Mouse (Mus musculus) spleen, adult 2 months (tissue): ENCODE measurements around the gene Rab32. TPM values are rescaled to one million over a fixed set of nuclear protein-coding genes. Genes with fewer than 3 reads are reported as not detected.
"Not testable (repeated sequence)": the region's sequence is repeated elsewhere in the genome, so short reads cannot be mapped to it uniquely, and the experiment has no call there.

Experiments
- DNase-seq, 2 experiments: peaks; one replicate each; pipeline versions ENCODE4 v3.0.0 to v3.0.0-alpha.2; 2012 to 2021; ENCODE audit warnings: low spot score in 2 of 2, low read depth in 1 of 2
- H3K27ac ChIP-seq: fragments of 200-500 bp; 2 replicates; pipeline ENCODE4 v1.5.1; 2012; ENCODE audit warnings: low read length, inconsistent platforms; ENCODE audit not compliant: insufficient read depth
- H3K27me3 ChIP-seq: fragments of 200-500 bp; 2 replicates; pipeline ENCODE4 v1.6.1; 2012; ENCODE audit warnings: mild to moderate bottlenecking, moderate library complexity, low read length, inconsistent platforms; ENCODE audit not compliant: control insufficient read depth, insufficient read depth
- H3K36me3 ChIP-seq: fragments of 200-500 bp; 2 replicates; pipeline ENCODE4 v1.6.1; 2012; ENCODE audit warnings: mild to moderate bottlenecking, low read length, inconsistent platforms; ENCODE audit not compliant: control insufficient read depth, insufficient read depth
- H3K4me1 ChIP-seq: fragments of 200-500 bp; 2 replicates; pipeline ENCODE4 v1.6.1; 2011; ENCODE audit warnings: inconsistent platforms; ENCODE audit not compliant: control insufficient read depth, insufficient read depth, insufficient read length
- H3K4me3 ChIP-seq: fragments of 200-500 bp; 2 replicates; pipeline ENCODE4 v1.5.1; 2011; ENCODE audit warnings: mild to moderate bottlenecking, inconsistent platforms; ENCODE audit not compliant: insufficient read depth, insufficient read length; ENCODE audit errors: extremely low read depth
- CTCF ChIP-seq: fragments of 200-500 bp; IDR thresholded peaks from 2 replicates; pipeline ENCODE4 v1.5.1; 2011; ENCODE audit warnings: mild to moderate bottlenecking, inconsistent platforms; ENCODE audit not compliant: insufficient read depth, insufficient read length, insufficient replicate concordance; ENCODE audit errors: extremely low read depth
- POLR2A ChIP-seq: fragments of 200-500 bp; IDR thresholded peaks from 2 replicates; pipeline ENCODE4 v1.6.1; 2011; ENCODE audit warnings: low read depth, low read length, inconsistent platforms
- WGBS: fragments of 180-500 bp; shearing (Covaris S2); methylation state at CpG from one replicate; pipeline ENCODE4 v1.1.7; 2018; 5-methylcytosine and 5-hydroxymethylcytosine counted together
- polyA plus RNA-seq: library from polyadenylated mRNA; depleted of rRNA; stranded (reverse); fragments of >200 nt; gene quantifications from 2 replicates; pipeline ENCODE4 v1.2.3, GENCODE M21; 2012; rRNA removed

Rab32 gene
- 14.6 and 16.1 TPM in 2 replicates for polyA plus RNA-seq

- H3K27me3 ChIP-seq: no peaks in the 10 kb centered on the region
- DNase-seq: peak; percentile 44 to 86
- peak within 1 kb of the TSS; percentile 78 for H3K4me3 ChIP-seq
- H3K36me3 ChIP-seq: no peaks in the 10 kb centered on the region
- under 1% methylated on average over 51 of the region's 51 CpGs for WGBS
- peak; percentile 94 for TF ChIP-seq CTCF
- no peak for TF ChIP-seq POLR2A
- no peaks in the 10 kb centered on the region; the same call in 1 of the 2 replicates for H3K4me1 ChIP-seq
- peak within 1 kb of the TSS; percentile 79 for H3K27ac ChIP-seq
Observed at GRCm38 (mm10) chr10:10557570-10558336, at the start of gene Rab32. Gene Rab32 (minus strand): TSS chr10:10558265.

GRCm38 (mm10) chr10:10600771-10601170, 42.7 kb upstream of the Rab32 start:
- WGBS: 84% methylated on average over 3 of the region's 3 CpGs

GRCm38 (mm10) chr10:10597495-10597894, 39.4 kb upstream of the Rab32 start:
- not testable (repeated sequence) for H3K27ac ChIP-seq, H3K36me3 ChIP-seq, H3K4me3 ChIP-seq, H3K4me1 ChIP-seq, H3K27me3 ChIP-seq, DNase-seq
- 88% methylated on average over 2 of the region's 2 CpGs for WGBS

More at GRCm38 (mm10) chr10:10600771-10601170, 42.7 kb upstream of the Rab32 start:
- TF ChIP-seq POLR2A: no peak
- no peak for TF ChIP-seq CTCF
- no peak overlapping the region for H3K4me3 ChIP-seq
- H3K36me3 ChIP-seq: no peaks in the 10 kb centered on the region
- no peaks in the 10 kb centered on the region for H3K4me1 ChIP-seq
- no peak for DNase-seq
- H3K27ac ChIP-seq: no peak overlapping the region
- no peaks in the 10 kb centered on the region for H3K27me3 ChIP-seq

- Histone ChIP-seq H3K27me3 (no peaks in the 10 kb centered on the region; the same call in 1 of the 2 replicates), H3K4me1 (no peaks in the 10 kb centered on the region), H3K36me3 (no peaks in the 10 kb centered on the region), H3K27ac (no peak overlapping the region), H3K4me3 (no peak overlapping the region)
- DNase-seq: no peak
- 83% methylated on average over 3 of the region's 3 CpGs for WGBS
- no peak for TF ChIP-seq POLR2A
- no peak for TF ChIP-seq CTCF
Observed at GRCm38 (mm10) chr10:10580811-10581210, 22.7 kb upstream of the Rab32 start.

- no peak for DNase-seq
- Histone ChIP-seq H3K4me3 (no peak overlapping the region), H3K4me1 (no peaks in the 10 kb centered on the region), H3K27me3 (no peaks in the 10 kb centered on the region; the same call in 1 of the 2 replicates), H3K36me3 (no peaks in the 10 kb centered on the region), H3K27ac (no peak overlapping the region)
- WGBS: 78% methylated on average over 1 of the region's 1 CpGs
- TF ChIP-seq POLR2A (no peak), CTCF (no peak)
Observed at GRCm38 (mm10) chr10:10579821-10580220, 21.8 kb upstream of the Rab32 start.

GRCm38 (mm10) chr10:10558337-10558711, 259 bp upstream of the Rab32 start:
- H3K27ac ChIP-seq: no peak overlapping the region
- no peaks in the 10 kb centered on the region for H3K36me3 ChIP-seq
- WGBS: 34% methylated on average over 5 of the region's 5 CpGs
- no peak overlapping the region for H3K4me3 ChIP-seq
- TF ChIP-seq POLR2A (no peak), CTCF (no peak)
- no peak for DNase-seq
- H3K4me1 ChIP-seq: no peaks in the 10 kb centered on the region; the same call in 1 of the 2 replicates
- no peaks in the 10 kb centered on the region for H3K27me3 ChIP-seq

GRCm38 (mm10) chr10:10557085-10557484, 980 bp downstream of the Rab32 start:
- no peak for TF ChIP-seq CTCF
- no peak for TF ChIP-seq POLR2A
- WGBS: 10% methylated on average over 8 of the region's 8 CpGs
- no peak for DNase-seq
- H3K4me1 ChIP-seq: no peaks in the 10 kb centered on the region; the same call in 1 of the 2 replicates
- H3K4me3 ChIP-seq: peak overlapping the region; percentile 78; the same call in 1 of the 2 replicates
- H3K27ac ChIP-seq: no peak overlapping the region
- H3K36me3 ChIP-seq: no peaks in the 10 kb centered on the region
- H3K27me3 ChIP-seq: no peaks in the 10 kb centered on the region
